In genomic region chr7:45458748-45459563, GRCm38 (mm10) we compare ENCODE assay signal across 8 mouse cellular contexts. TPM values are rescaled to one million over a fixed set of nuclear protein-coding genes. Genes with fewer than 3 reads are reported as not detected.
DNase-seq lines count a peak whose midpoint lies in the region; ATAC-seq lines count a peak whose summit lies in the region.

No protein-coding gene starts in this region.

- peaks cover 41% of the 10 kb centered on the region for H3K4me1 ChIP-seq in hindbrain, embryonic 12.5 days

- peak; percentile 74 for DNase-seq in MN1 (ENCODE audit: low spot score)
- peak; percentile 80 for DNase-seq in cerebellum, adult 8-10 months
- peak; percentile 72 for DNase-seq in forelimb bud, embryonic 11.5 days (ENCODE audit: low read depth, low spot score)
- peak; percentile 70 to 71 for DNase-seq in layer of hippocampus, postnatal 36 days
- DNase-seq in lung, postnatal 36 days = peak; percentile 91
- peak; percentile 90 for DNase-seq in retina, postnatal 1 day
- peak; percentile 85 to 86 for DNase-seq in thymus, postnatal 36 days

- H3K4me2 ChIP-seq in hindbrain, embryonic 12.5 days (replicated peaks) = peak overlapping the region; percentile 85

- ATAC-seq in hindbrain, embryonic 12.5 days (ENCODE audit: low FRiP score) = peak; percentile 80

- WGBS in hindbrain, embryonic 12.5 days = 2% methylated on average over 42 of the region's 43 CpGs

- no peaks in the 10 kb centered on the region for H3K9me3 ChIP-seq in hindbrain, embryonic 12.5 days (replicated peaks)

- peaks cover 68% of the 10 kb centered on the region for H3K36me3 ChIP-seq in hindbrain, embryonic 12.5 days

- peak overlapping the region; percentile 91 for H3K9ac ChIP-seq in hindbrain, embryonic 12.5 days

- H3K27me3 ChIP-seq in hindbrain, embryonic 12.5 days = no peaks in the 10 kb centered on the region

- H3K27ac ChIP-seq in hindbrain, embryonic 12.5 days = peak overlapping the region; percentile 95

- H3K4me3 ChIP-seq in hindbrain, embryonic 12.5 days = peak overlapping the region; percentile 77

RNA-seq across cellular contexts. Expression of gene Ftl1, which starts 0.7 kb away (rescaled TPM):
- 5,718 and 6,089 TPM in 2 replicates for polyA plus RNA-seq in hindbrain, embryonic 12.5 days (2016; fragmentation: Nextera tagmentation; extraction: Ambion mirVana)
- total RNA-seq in layer of hippocampus, postnatal 36 days (2021) = 100 to 1,000 TPM; 187 to 197 TPM

RNA-seq across cellular contexts. Expression of gene Bax, which starts 7.7 kb away (rescaled TPM):
- 231 and 244 TPM in 2 replicates for polyA plus RNA-seq in hindbrain, embryonic 12.5 days (2016; fragmentation: Nextera tagmentation; extraction: Ambion mirVana)
- 10 to 100 TPM; 73.5 to 80.8 TPM for total RNA-seq in layer of hippocampus, postnatal 36 days (2021)

RNA-seq across cellular contexts. Expression of gene Ruvbl2, which starts 21.1 kb away (rescaled TPM):
- polyA plus RNA-seq in hindbrain, embryonic 12.5 days (2016; fragmentation: Nextera tagmentation; extraction: Ambion mirVana) = 124 and 129 TPM in 2 replicates
- total RNA-seq in layer of hippocampus, postnatal 36 days (2021) = 10 to 100 TPM; 33.0 to 39.9 TPM

RNA-seq across cellular contexts. Expression of gene Tulp2, which starts 22.7 kb away (rescaled TPM):
- 0.13 and 0.54 TPM in 2 replicates for polyA plus RNA-seq in hindbrain, embryonic 12.5 days (2016; fragmentation: Nextera tagmentation; extraction: Ambion mirVana)
- not detected for total RNA-seq in layer of hippocampus, postnatal 36 days (2021)

RNA-seq across cellular contexts. Expression of gene Gys1, which starts 24.3 kb away (rescaled TPM):
- polyA plus RNA-seq in hindbrain, embryonic 12.5 days (2016; fragmentation: Nextera tagmentation; extraction: Ambion mirVana) = 34.8 TPM in 2 replicates
- 10 to 100 TPM; 14.5 to 18.6 TPM for total RNA-seq in layer of hippocampus, postnatal 36 days (2021)

Comparison
In these comparisons a context has a peak if more than half of its experiments do, and no peak if none do; other contexts are left out.
1. Peak in every context shown above with its lines: DNase-seq, ATAC-seq, H3K4me3 ChIP-seq and H3K27ac ChIP-seq.